Comparison of ENCODE assay signal across 11 mouse cellular contexts in genomic region chr10:70303203-70303602, GRCm38 (mm10). TPM values are rescaled to one million over a fixed set of nuclear protein-coding genes. Genes with fewer than 3 reads are reported as not detected.
DNase-seq lines count a peak whose midpoint lies in the region; ATAC-seq and TF ChIP-seq lines count a peak whose summit lies in the region.
"Had no signal": no experiment of that assay in that cellular context is flagged by ENCODE, and none has a peak within 500 bp of the region (broad histone marks: within the 10 kb centered on the region; RNA-seq: fewer than 3 reads in every experiment).

No protein-coding gene starts in this region.

- no peak overlapping the region for H3K9ac ChIP-seq in hindbrain, postnatal 0 days (replicated peaks; ENCODE audit: low read length)
- no peak overlapping the region for H3K9ac ChIP-seq in hindbrain, embryonic 14.5 days
- H3K9ac ChIP-seq in lung, embryonic 14.5 days, result no peak overlapping the region
- no peak overlapping the region for H3K9ac ChIP-seq in CH12.LX (ENCODE audit: insufficient read depth, low read depth)

- dilution Hi-C loops in CH12.LX (cut with MboI; ENCODE audit: extremely low pct_ligation_motif_present, extremely low pct_unique_long_range_greater_than_20kb, low sequenced_read_pairs), result no loop called here

- ATAC-seq in hindbrain, postnatal 0 days, result no peak
- no peak for ATAC-seq in hindbrain, embryonic 14.5 days (ENCODE audit: low FRiP score)
- ATAC-seq in lung, embryonic 14.5 days (ENCODE audit: insufficient read depth), result no peak
- ATAC-seq in megakaryocyte progenitor cell, adult 5-6 weeks (replicated peaks; ENCODE audit: poor library complexity), result no peak

- no peak overlapping the region for H3K4me3 ChIP-seq in hindbrain, postnatal 0 days (ENCODE audit: low read length)
- H3K4me3 ChIP-seq in hindbrain, embryonic 14.5 days (replicated peaks; ENCODE audit: low read length), result no peak overlapping the region
- no peak overlapping the region for H3K4me3 ChIP-seq in lung, embryonic 14.5 days (ENCODE audit: low read depth, low read length)
- H3K4me3 ChIP-seq in CH12.LX (replicated peaks in 1 of 3; ENCODE audit: low read depth in 2 of 3, low read length in 2 of 3, poor library complexity in 1 of 3), result no peak overlapping the region

- TF ChIP-seq POLR2A in CH12.LX (IDR thresholded peaks at IDR 0.05; ENCODE audit: low read depth, low read length), result no peak
- TF ChIP-seq POLR2A in brain, embryonic 14.5 days (IDR thresholded peaks at IDR 0.05; ENCODE audit: borderline replicate concordance, extremely low read depth, insufficient read depth, insufficient read length, poor library complexity, severe bottlenecking), result no peak

- 87% methylated on average over 6 of the region's 6 CpGs for WGBS in hindbrain, postnatal 0 days
- WGBS in hindbrain, embryonic 14.5 days, result 89% methylated on average over 6 of the region's 6 CpGs
- WGBS in lung, embryonic 14.5 days, result 83% methylated on average over 6 of the region's 6 CpGs

- H3K4me2 ChIP-seq in hindbrain, postnatal 0 days (ENCODE audit: low read depth, low read length), result no peak overlapping the region
- no peak overlapping the region for H3K4me2 ChIP-seq in hindbrain, embryonic 14.5 days (replicated peaks)
- H3K4me2 ChIP-seq in lung, embryonic 14.5 days, result no peak overlapping the region
- H3K4me2 ChIP-seq in CH12.LX (ENCODE audit: insufficient read depth, low read depth, poor library complexity, severe bottlenecking), result no peak overlapping the region

- TF ChIP-seq RAD21 in CH12.LX (IDR thresholded peaks at IDR 0.05; ENCODE audit: low read depth, low read length), result no peak; the same call in 1 of the 2 replicates

- H3K27me3 ChIP-seq in hindbrain, postnatal 0 days (ENCODE audit: insufficient read depth, low read length), result no peaks in the 10 kb centered on the region
- no peaks in the 10 kb centered on the region for H3K27me3 ChIP-seq in hindbrain, embryonic 14.5 days (ENCODE audit: control insufficient read depth, insufficient read depth, low read length)
- H3K27me3 ChIP-seq in lung, embryonic 14.5 days (ENCODE audit: insufficient read depth, low read length), result no peaks in the 10 kb centered on the region
- peaks cover 11% of the 10 kb centered on the region for H3K27me3 ChIP-seq in CH12.LX (replicated peaks)

- no peak for TF ChIP-seq EP300 in CH12.LX (IDR thresholded peaks at IDR 0.05; ENCODE audit: low read length)

- no peaks in the 10 kb centered on the region for H3K36me3 ChIP-seq in hindbrain, postnatal 0 days (ENCODE audit: insufficient read depth, low read length)
- no peaks in the 10 kb centered on the region for H3K36me3 ChIP-seq in hindbrain, embryonic 14.5 days (replicated peaks; ENCODE audit: control insufficient read depth, insufficient read depth)
- no peaks in the 10 kb centered on the region for H3K36me3 ChIP-seq in lung, embryonic 14.5 days (ENCODE audit: insufficient read depth)
- H3K36me3 ChIP-seq in CH12.LX (replicated peaks in 1 of 2; ENCODE audit: control insufficient read depth in 1 of 2, insufficient read depth in 1 of 2, low read length in 1 of 2), result no peaks in the 10 kb centered on the region

- peak; percentile 55 for TF ChIP-seq CTCF in hindbrain, postnatal 0 days (IDR thresholded peaks at IDR 0.05; ENCODE audit: low read depth)
- TF ChIP-seq CTCF in lung, embryonic 14.5 days (IDR thresholded peaks at IDR 0.05; ENCODE audit: low read depth), result peak; percentile 59
- peak; percentile 53 to 58 for TF ChIP-seq CTCF in CH12.LX (conservative IDR thresholded peaks at IDR 0.05 in 1 of 2, IDR thresholded peaks at IDR 0.05 in 1 of 2; ENCODE audit: low read depth in 2 of 2, low read length in 2 of 2)
- TF ChIP-seq CTCF in brain, embryonic 14.5 days (IDR thresholded peaks at IDR 0.05; ENCODE audit: borderline replicate concordance, extremely low read depth, insufficient read depth, insufficient read length), result peak; percentile 42; the same call in 1 of the 2 replicates

- no peaks in the 10 kb centered on the region for H3K79me2 ChIP-seq in CH12.LX (replicated peaks; ENCODE audit: control insufficient read depth, extremely low read depth, insufficient read depth, poor library complexity, severe bottlenecking)

- no peaks in the 10 kb centered on the region for H3K9me3 ChIP-seq in hindbrain, postnatal 0 days (ENCODE audit: low read length)
- no peaks in the 10 kb centered on the region for H3K9me3 ChIP-seq in hindbrain, embryonic 14.5 days (ENCODE audit: control insufficient read depth, low read length)
- no peaks in the 10 kb centered on the region for H3K9me3 ChIP-seq in lung, embryonic 14.5 days (ENCODE audit: low read depth, low read length)
- H3K9me3 ChIP-seq in CH12.LX (replicated peaks; ENCODE audit: low read length), result no peaks in the 10 kb centered on the region

- DNase-seq in hindbrain, postnatal 0 days (ENCODE audit: low spot score), result peak; percentile 27
- no peak for DNase-seq in hindbrain, embryonic 14.5 days (ENCODE audit: low spot score)
- peak; percentile 28 for DNase-seq in lung, embryonic 14.5 days
- DNase-seq in lung, postnatal 25 days (ENCODE audit: low spot score), result no peak
- no peak for DNase-seq in CH12.LX (ENCODE audit: extremely low read depth)
- peak; percentile 11 for DNase-seq in brain, embryonic 14.5 days (ENCODE audit: low read depth)
- DNase-seq: adrenal gland, adult 8-10 months; heart, postnatal 4 days; liver; thymus, postnatal 36 days had no signal

- H3K27ac ChIP-seq in hindbrain, postnatal 0 days, result no peak overlapping the region
- H3K27ac ChIP-seq in hindbrain, embryonic 14.5 days, result no peak overlapping the region
- H3K27ac ChIP-seq in lung, embryonic 14.5 days (ENCODE audit: low read depth), result no peak overlapping the region
- no peak overlapping the region for H3K27ac ChIP-seq in CH12.LX (ENCODE audit: insufficient read depth, low read depth)

- H3K4me1 ChIP-seq in hindbrain, postnatal 0 days (ENCODE audit: insufficient read depth, low read length), result no peaks in the 10 kb centered on the region
- H3K4me1 ChIP-seq in hindbrain, embryonic 14.5 days (replicated peaks; ENCODE audit: control insufficient read depth, insufficient read depth, low read length), result no peaks in the 10 kb centered on the region
- H3K4me1 ChIP-seq in lung, embryonic 14.5 days (ENCODE audit: insufficient read depth), result peaks cover 3% of the 10 kb centered on the region; the same call in 1 of the 2 replicates
- H3K4me1 ChIP-seq in CH12.LX (ENCODE audit: control insufficient read depth in 1 of 2, insufficient read depth in 2 of 2), result peaks cover 2 to 15% of the 10 kb centered on the region in 2 experiments; a peak in 2 of 4 replicates

- in situ Hi-C loops in CH12.LX (cut with MboI; ENCODE audit: low pct_ligation_motif_present, low pct_unique_long_range_greater_than_20kb, low sequenced_read_pairs), result loop anchor here (25.0 kb wide), 3 partner anchors 259 to 909 kb away; no protein-coding TSS in a partner anchor

TF ChIP-seq in CH12.LX, 34 proteins besides CTCF, POLR2A, EP300 and RAD21:
- TF ChIP-seq TBP (conservative IDR thresholded peaks at IDR 0.05; ENCODE audit: low read depth, low read length) (no peak), RCOR1 (conservative IDR thresholded peaks at IDR 0.05; ENCODE audit: low read depth, low read length) (no peak), SMC3 (IDR thresholded peaks at IDR 0.05; ENCODE audit: low read depth, low read length) (peak; percentile 22; the same call in 1 of the 2 replicates)
TF ChIP-seq in CH12.LX: peak in this region for 1.

RNA-seq across cellular contexts. Expression of gene Slc16a9, which starts 58.3 kb away (rescaled TPM):
- total RNA-seq in hindbrain, postnatal 0 days (2014; rRNA removed), result 7.3 and 11.6 TPM in 2 replicates
- 4.5 and 4.7 TPM in 2 replicates for polyA plus RNA-seq in hindbrain, postnatal 0 days (2015; fragmentation: Nextera tagmentation; extraction: Ambion mirVana)
- polyA plus RNA-seq in hindbrain, embryonic 14.5 days (2014; fragmentation: Nextera tagmentation; extraction: Ambion mirVana), result 1.8 and 2.6 TPM in 2 replicates
- 6.3 and 6.9 TPM in 2 replicates for polyA plus RNA-seq in lung, embryonic 14.5 days (2014; fragmentation: Nextera tagmentation; extraction: Ambion mirVana)
- total RNA-seq in CH12.LX (2012; rRNA removed) (not detected in 2 replicates), CH12.LX (2014; rRNA removed) (not detected in 2 replicates)
- polyA plus RNA-seq in CH12.LX (2012; ENCODE audit: insufficient read length, low read depth), result not detected in 2 replicates
- polyA plus RNA-seq in brain, embryonic 14.5 days (2012; rRNA removed), result 1.4 and 2.4 TPM in 2 replicates
- total RNA-seq in megakaryocyte progenitor cell, adult 5-6 weeks (2015), result 0.17 and 0.52 TPM in 2 replicates
- 0.29 and 0.81 TPM in 2 replicates for total RNA-seq in megakaryocyte progenitor cell, adult 5-6 weeks (2017)

Comparison
In these comparisons a context has a peak if more than half of its experiments do, and no peak if none do; other contexts are left out.
1. DNase-seq: peak in hindbrain, postnatal 0 days (single experiment), lung, embryonic 14.5 days (single experiment) and brain, embryonic 14.5 days (single experiment); none in hindbrain, embryonic 14.5 days (single experiment), lung, postnatal 25 days (single experiment) and CH12.LX (single experiment).
2. Peak in every context shown above with its lines, with median percentiles within 50 percentile points of each other: CTCF ChIP-seq.